ENCODE assay signal across 7 mouse cellular contexts in genomic region chr2:179442191-179442540, GRCm38 (mm10). TPM values are rescaled to one million over a fixed set of nuclear protein-coding genes. Genes with fewer than 3 reads are reported as not detected.
DNase-seq lines count a peak whose midpoint lies in the region; ATAC-seq and TF ChIP-seq lines count a peak whose summit lies in the region.

Gene Cdh4 (plus strand): TSS chr2:179442431.

- DNase-seq in embryo, embryonic 11 days, result peak; percentile 92
- peak; percentile 98 for DNase-seq in heart, adult 11 months
- DNase-seq in left cerebral cortex, postnatal 25 days (ENCODE audit: low spot score in 2 of 2), result peak; percentile 60 to 76
- peak; percentile 29 to 53 for DNase-seq in right cerebral cortex, postnatal 36 days (ENCODE audit: low spot score in 2 of 2)

- peak within 1 kb of the TSS; percentile 99 for H3K4me2 ChIP-seq in intestine, postnatal 0 days (replicated peaks; ENCODE audit: low read depth)

- intact Hi-C loops in left cerebral cortex, postnatal 25 days (cut with DNase I), result loop anchor here (5.0 kb wide), 2 partner anchors 280 to 430 kb away; no protein-coding TSS in a partner anchor

- no peak for TF ChIP-seq POLR2A in bone marrow macrophage, adult 2 months (IDR thresholded peaks at IDR 0.05; ENCODE audit: borderline replicate concordance, low read depth, low read length)

- peaks cover 30% of the 10 kb centered on the region for H3K27me3 ChIP-seq in intestine, postnatal 0 days (replicated peaks; ENCODE audit: control insufficient read depth, insufficient read depth, low read length)

- H3K36me3 ChIP-seq in intestine, postnatal 0 days (ENCODE audit: control insufficient read depth, insufficient read depth), result no peaks in the 10 kb centered on the region

- H3K9me3 ChIP-seq in intestine, postnatal 0 days (ENCODE audit: control insufficient read depth), result no peaks in the 10 kb centered on the region

- no peaks in the 10 kb centered on the region for H3K4me1 ChIP-seq in bone marrow macrophage, adult 2 months (ENCODE audit: control insufficient read depth, insufficient read depth, low read length)
- peaks cover 7% of the 10 kb centered on the region; the same call in 1 of the 2 replicates for H3K4me1 ChIP-seq in intestine, postnatal 0 days (replicated peaks; ENCODE audit: control insufficient read depth, insufficient read depth, low read length)

- no peak for TF ChIP-seq CTCF in bone marrow macrophage, adult 2 months (IDR thresholded peaks at IDR 0.05; ENCODE audit: low read depth, low read length)
- TF ChIP-seq CTCF in intestine, postnatal 0 days (IDR thresholded peaks at IDR 0.05; ENCODE audit: low read depth), result no peak

- no peak within 1 kb of the TSS for H3K27ac ChIP-seq in bone marrow macrophage, adult 2 months (ENCODE audit: insufficient read depth, low read depth, low read length)
- no peak within 1 kb of the TSS; the same call in 1 of the 2 replicates for H3K27ac ChIP-seq in intestine, postnatal 0 days (ENCODE audit: low read depth, low read length)

- peak within 1 kb of the TSS; percentile 42; the same call in 1 of the 2 replicates for H3K9ac ChIP-seq in intestine, postnatal 0 days (ENCODE audit: low read depth, low read length)

- H3K4me3 ChIP-seq in bone marrow macrophage, adult 2 months (ENCODE audit: insufficient read depth, low read length), result peak within 1 kb of the TSS; percentile 17
- peak within 1 kb of the TSS; percentile 60 for H3K4me3 ChIP-seq in intestine, postnatal 0 days (ENCODE audit: low read depth, low read length)

- peak; percentile 80 for ATAC-seq in intestine, postnatal 0 days
- peak; percentile 59 for ATAC-seq in megakaryocyte progenitor cell, adult 5-6 weeks (replicated peaks; ENCODE audit: poor library complexity)

- under 1% methylated on average over 40 of the region's 40 CpGs for WGBS in intestine, postnatal 0 days

RNA-seq across cellular contexts. Expression of gene Cdh4, which starts in this region (rescaled TPM):
- polyA plus RNA-seq in bone marrow macrophage, adult 2 months (2012; ENCODE audit: insufficient read depth, insufficient read length, missing spikeins), result not detected in 2 replicates
- 2.4 and 3.0 TPM in 2 replicates for polyA plus RNA-seq in intestine, postnatal 0 days (2015; fragmentation: Nextera tagmentation; extraction: Ambion mirVana)
- 10 to 100 TPM; 24.1 to 30.8 TPM for total RNA-seq in left cerebral cortex, postnatal 25 days (2021)
- not detected in 2 replicates for total RNA-seq in megakaryocyte progenitor cell, adult 5-6 weeks (2015)
- total RNA-seq in megakaryocyte progenitor cell, adult 5-6 weeks (2017), result not detected in 2 replicates

Comparison
In these comparisons a context has a peak if more than half of its experiments do, and no peak if none do; other contexts are left out.
1. RNA of gene Cdh4 (total RNA-seq): 24.1 to 30.8 TPM in left cerebral cortex, postnatal 25 days; not detected in megakaryocyte progenitor cell, adult 5-6 weeks; every median in the first group is over 10 times any median in the second.
2. Peak in ATAC-seq in megakaryocyte progenitor cell, adult 5-6 weeks; RNA of the gene not detected or under 1 TPM.
3. DNase-seq: peak in every context shown above with its lines; median percentile 98 in heart, adult 11 months; 92 in embryo, embryonic 11 days; 68 in left cerebral cortex, postnatal 25 days; 41 in right cerebral cortex, postnatal 36 days.